Mouse (Mus musculus): ENCODE measurements around the gene Slain2.

The Slain2 gene

GRCm38 (mm10) chr5:72913648-72914557 is at the start of gene Slain2:
Gene Slain2, plus strand, starts transcription at chr5:72914304.
- DNase-seq (ENCODE audit: low spot score in 2 of 2) = peak; percentile 96 to 99

GRCm38 (mm10) chr5:72864654-72865178 is 49.4 kb upstream of the Slain2 start:
- DNase-seq (ENCODE audit: low spot score in 2 of 2) = no peak

GRCm38 (mm10) chr5:72866260-72866905 is 47.7 kb upstream of the Slain2 start:
- DNase-seq (ENCODE audit: low spot score in 2 of 2) = no peak

- no peak for DNase-seq (ENCODE audit: low spot score in 2 of 2)
Measured at GRCm38 (mm10) chr5:72867036-72867672, 47.0 kb upstream of the Slain2 start.

GRCm38 (mm10) chr5:72868091-72868875 is 45.8 kb upstream of the Slain2 start, which contains the start of gene Tec:
Gene Tec, minus strand, starts transcription at chr5:72868483.
- peak; percentile 67 to 81 for DNase-seq (ENCODE audit: low spot score in 2 of 2)

- DNase-seq (ENCODE audit: low spot score in 2 of 2) = no peak
Measured at GRCm38 (mm10) chr5:72869779-72870608, 44.1 kb upstream of the Slain2 start.

- peak in 1 of 2 experiments; percentile 14 for DNase-seq (ENCODE audit: low spot score in 2 of 2)
Measured at GRCm38 (mm10) chr5:72871114-72871513, 43.0 kb upstream of the Slain2 start.

GRCm38 (mm10) chr5:72879736-72880135 is 34.4 kb upstream of the Slain2 start:
- no peak for DNase-seq (ENCODE audit: low spot score in 2 of 2)

GRCm38 (mm10) chr5:72881748-72882411 is 32.2 kb upstream of the Slain2 start:
- no peak for DNase-seq (ENCODE audit: low spot score in 2 of 2)

GRCm38 (mm10) chr5:72882412-72882765 is 31.7 kb upstream of the Slain2 start:
- DNase-seq (ENCODE audit: low spot score in 2 of 2) = no peak

GRCm38 (mm10) chr5:72883706-72884105 is 30.4 kb upstream of the Slain2 start:
- DNase-seq (ENCODE audit: low spot score in 2 of 2) = no peak

GRCm38 (mm10) chr5:72886458-72887222 is 27.5 kb upstream of the Slain2 start:
- no peak for DNase-seq (ENCODE audit: low spot score in 2 of 2)

GRCm38 (mm10) chr5:72888260-72888659 is 25.8 kb upstream of the Slain2 start:
- no peak for DNase-seq (ENCODE audit: low spot score in 2 of 2)

GRCm38 (mm10) chr5:72891534-72891933 is 22.6 kb upstream of the Slain2 start:
- peak in 1 of 2 experiments; percentile 58 for DNase-seq (ENCODE audit: low spot score in 2 of 2)

- DNase-seq (ENCODE audit: low spot score in 2 of 2) = peak in 1 of 2 experiments; percentile 33
Measured at GRCm38 (mm10) chr5:72893987-72894386, 20.1 kb upstream of the Slain2 start.

GRCm38 (mm10) chr5:72895261-72895660 is 18.8 kb upstream of the Slain2 start:
- DNase-seq (ENCODE audit: low spot score in 2 of 2) = no peak

GRCm38 (mm10) chr5:72896478-72897279 is 17.4 kb upstream of the Slain2 start:
- DNase-seq (ENCODE audit: low spot score in 2 of 2) = no peak

- no peak for DNase-seq (ENCODE audit: low spot score in 2 of 2)
Measured at GRCm38 (mm10) chr5:72897998-72898397, 16.1 kb upstream of the Slain2 start.

Measured in thymus, postnatal 10 days (tissue).